Mouse (Mus musculus) kidney, adult 2 months (tissue): ENCODE results near the gene Kcnd1.

ENCODE experiments used
- CTCF ChIP-seq: fragments of 200-500 bp; conservative IDR thresholded peaks from 2 replicates; pipeline ENCODE4 v1.5.1; 2011; ENCODE audit warnings: low read depth, mild to moderate bottlenecking, control low read depth, low read length, moderate library complexity, mixed read lengths; ENCODE audit not compliant: insufficient read depth, insufficient read length
- POLR2A ChIP-seq: fragments of 200-500 bp; IDR thresholded peaks from one replicate; pipeline ENCODE4 v1.6.1; 2011; ENCODE audit warnings: low read depth, low read length, control low read depth

DNA sequence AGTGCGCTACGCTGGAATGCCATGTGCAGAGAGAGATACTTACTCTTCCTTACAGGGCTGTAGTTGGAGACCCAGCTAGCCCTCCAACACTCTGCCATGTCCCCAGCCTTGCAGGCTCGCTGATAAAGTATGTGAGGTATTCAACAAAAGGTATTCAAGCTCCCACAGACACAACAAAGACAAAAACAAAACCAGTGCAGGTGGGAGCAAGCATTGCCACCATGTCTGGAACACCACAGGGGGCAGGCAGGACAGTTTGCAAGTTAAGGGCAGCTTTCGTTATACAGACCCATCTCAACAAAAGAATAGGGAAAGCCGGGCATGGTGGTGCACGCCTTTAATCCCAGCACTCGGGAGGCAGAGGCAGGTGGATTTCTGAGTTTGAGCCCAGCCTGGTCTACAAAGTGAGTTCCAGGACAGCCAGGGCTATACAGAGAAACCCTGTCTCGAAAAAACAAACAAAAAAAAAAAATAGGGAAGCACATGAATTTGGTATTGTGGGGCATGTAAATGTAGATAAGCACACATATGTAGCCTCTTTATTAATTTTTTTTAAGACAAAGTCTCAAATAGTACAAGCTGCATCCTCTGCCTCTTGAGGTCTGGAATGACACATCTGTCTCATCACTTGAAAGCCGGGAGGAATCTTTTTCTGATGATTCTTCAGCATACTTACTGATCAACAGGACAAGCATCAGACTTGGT lies 46.4 kb upstream of the Kcnd1 start:
- TF ChIP-seq CTCF (no peak), POLR2A (no peak)
